Comparison of ENCODE assay signal across 29 mouse cellular contexts in the genomic region with DNA sequence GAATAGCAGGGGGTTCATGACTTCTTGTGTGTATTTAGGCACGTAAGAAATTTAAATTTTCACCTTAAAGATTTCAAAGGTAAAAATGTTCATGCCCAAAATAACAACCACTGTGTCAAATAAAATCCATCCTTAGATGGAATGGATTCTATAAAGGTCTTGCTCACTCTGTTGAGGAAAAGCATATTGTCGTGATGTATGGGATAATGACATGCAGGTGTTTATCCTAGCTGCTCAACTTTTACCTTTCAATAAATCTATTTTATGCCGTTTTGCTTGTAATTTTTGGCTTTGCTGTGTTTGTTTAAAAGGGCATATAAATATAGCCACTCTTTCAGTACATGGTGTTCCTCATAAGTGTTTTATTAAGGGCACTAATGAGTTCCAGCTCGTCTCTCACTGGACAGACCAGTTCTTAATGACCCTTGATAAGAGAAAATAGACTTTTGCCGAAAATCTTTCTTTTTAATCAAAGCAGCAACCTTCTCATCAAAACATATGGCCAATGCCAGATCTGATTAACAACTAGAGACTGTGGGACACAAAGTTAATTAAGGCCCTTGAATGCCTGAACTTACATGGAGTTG.
DNase-seq lines count a peak whose midpoint lies in the region; ATAC-seq and TF ChIP-seq lines count a peak whose summit lies in the region.
"Had no signal": no experiment of that assay in that cellular context is flagged by ENCODE, and none has a peak within 500 bp of the region (broad histone marks: within the 10 kb centered on the region; RNA-seq: fewer than 3 reads in every experiment).

No protein-coding gene starts in this region.

- H3K4me2 ChIP-seq in kidney, embryonic 15.5 days, result no peak overlapping the region
- no peak overlapping the region for H3K4me2 ChIP-seq in kidney, postnatal 0 days (ENCODE audit: low read length)
- no peak overlapping the region for H3K4me2 ChIP-seq in liver, embryonic 11.5 days
- H3K4me2 ChIP-seq: embryonic facial prominence, embryonic 13.5 days; hindbrain, embryonic 15.5 days; limb, embryonic 15.5 days; midbrain, embryonic 15.5 days; neural tube, embryonic 15.5 days had no signal

- H3K27me3 ChIP-seq in kidney, embryonic 15.5 days, result no peaks in the 10 kb centered on the region
- H3K27me3 ChIP-seq in kidney, postnatal 0 days (ENCODE audit: insufficient read depth, low read length), result no peaks in the 10 kb centered on the region
- H3K27me3 ChIP-seq in liver, embryonic 11.5 days (replicated peaks; ENCODE audit: control insufficient read depth, insufficient read depth, low read length), result no peaks in the 10 kb centered on the region
- H3K27me3 ChIP-seq: embryonic facial prominence, embryonic 13.5 days; hindbrain, embryonic 15.5 days; limb, embryonic 15.5 days; midbrain, embryonic 15.5 days; neural tube, embryonic 15.5 days had no signal

- 17% methylated on average over 5 of the region's 5 CpGs for WGBS in kidney, embryonic 15.5 days
- 15% methylated on average over 5 of the region's 5 CpGs for WGBS in kidney, postnatal 0 days
- WGBS in liver, embryonic 11.5 days, result 58% methylated on average over 5 of the region's 5 CpGs

- no peaks in the 10 kb centered on the region for H3K4me1 ChIP-seq in kidney, embryonic 15.5 days
- no peaks in the 10 kb centered on the region for H3K4me1 ChIP-seq in kidney, postnatal 0 days (replicated peaks; ENCODE audit: insufficient read depth, low read length)
- H3K4me1 ChIP-seq in liver, embryonic 11.5 days (replicated peaks; ENCODE audit: control insufficient read depth, insufficient read depth, low read length), result no peaks in the 10 kb centered on the region
- H3K4me1 ChIP-seq: embryonic facial prominence, embryonic 13.5 days; hindbrain, embryonic 10.5 days; hindbrain, embryonic 15.5 days; limb, embryonic 15.5 days; midbrain, embryonic 10.5 days; midbrain, embryonic 15.5 days; neural tube, embryonic 15.5 days had no signal

- H3K9ac ChIP-seq in kidney, embryonic 15.5 days, result no peak overlapping the region
- no peak overlapping the region for H3K9ac ChIP-seq in kidney, postnatal 0 days (ENCODE audit: low read depth, low read length)
- no peak overlapping the region for H3K9ac ChIP-seq in liver, embryonic 11.5 days (ENCODE audit: low read depth, low read length)
- H3K9ac ChIP-seq: embryonic facial prominence, embryonic 13.5 days; hindbrain, embryonic 15.5 days; limb, embryonic 15.5 days; liver, embryonic 14.5 days; midbrain, embryonic 15.5 days; neural tube, embryonic 15.5 days had no signal

- no peaks in the 10 kb centered on the region for H3K9me3 ChIP-seq in kidney, embryonic 15.5 days (replicated peaks)
- H3K9me3 ChIP-seq in kidney, postnatal 0 days (replicated peaks; ENCODE audit: low read length), result no peaks in the 10 kb centered on the region
- no peaks in the 10 kb centered on the region for H3K9me3 ChIP-seq in liver, embryonic 11.5 days (ENCODE audit: control insufficient read depth, low read length)
- H3K9me3 ChIP-seq: embryonic facial prominence, embryonic 13.5 days; hindbrain, embryonic 10.5 days; hindbrain, embryonic 15.5 days; limb, embryonic 15.5 days; midbrain, embryonic 10.5 days; midbrain, embryonic 15.5 days; neural tube, embryonic 15.5 days had no signal

- no peak for TF ChIP-seq CTCF in kidney, postnatal 0 days (IDR thresholded peaks at IDR 0.05; ENCODE audit: low read depth)

- H3K27ac ChIP-seq in kidney, embryonic 15.5 days, result no peak overlapping the region
- H3K27ac ChIP-seq in kidney, postnatal 0 days, result no peak overlapping the region
- no peak overlapping the region for H3K27ac ChIP-seq in liver, embryonic 11.5 days (ENCODE audit: low read depth, low read length)
- H3K27ac ChIP-seq: embryonic facial prominence, embryonic 13.5 days; hindbrain, embryonic 10.5 days; hindbrain, embryonic 15.5 days; limb, embryonic 15.5 days; liver, embryonic 14.5 days; macrophage; midbrain, embryonic 10.5 days; midbrain, embryonic 15.5 days; neural tube, embryonic 15.5 days had no signal

- no peak overlapping the region for H3K4me3 ChIP-seq in kidney, embryonic 15.5 days (replicated peaks)
- H3K4me3 ChIP-seq in kidney, postnatal 0 days (replicated peaks; ENCODE audit: low read depth, low read length), result no peak overlapping the region
- no peak overlapping the region for H3K4me3 ChIP-seq in liver, embryonic 11.5 days (ENCODE audit: low read depth, low read length)
- H3K4me3 ChIP-seq: embryonic facial prominence, embryonic 13.5 days; erythroblast, embryonic 14.5 days; hindbrain, embryonic 10.5 days; hindbrain, embryonic 15.5 days; limb, embryonic 15.5 days; midbrain, embryonic 10.5 days; midbrain, embryonic 15.5 days; neural tube, embryonic 15.5 days had no signal

- no peaks in the 10 kb centered on the region for H3K36me3 ChIP-seq in kidney, embryonic 15.5 days
- H3K36me3 ChIP-seq in kidney, postnatal 0 days (ENCODE audit: insufficient read depth, low read length), result no peaks in the 10 kb centered on the region
- no peaks in the 10 kb centered on the region for H3K36me3 ChIP-seq in liver, embryonic 11.5 days (ENCODE audit: control insufficient read depth, insufficient read depth, low read length)
- H3K36me3 ChIP-seq: embryonic facial prominence, embryonic 13.5 days; G1E; hindbrain, embryonic 10.5 days; hindbrain, embryonic 15.5 days; limb, embryonic 15.5 days; midbrain, embryonic 10.5 days; midbrain, embryonic 15.5 days; neural tube, embryonic 15.5 days had no signal

- peak; percentile 36 for DNase-seq in embryo, embryonic 11 days
- DNase-seq in embryo, embryonic 10 days (ENCODE audit: low spot score), result no peak
- no peak for DNase-seq in kidney, postnatal 4 days
- DNase-seq in kidney, postnatal 0 days (ENCODE audit: low spot score), result peak; percentile 85
- DNase-seq in mesoderm, embryonic 11.5 days (ENCODE audit: low read depth, low spot score), result peak; percentile 31
- DNase-seq in liver, embryonic 11.5 days (ENCODE audit: low spot score), result no peak
- DNase-seq: adrenal gland, postnatal 14 days; cerebellum, adult 11-12 months; cerebellum, adult 9-11 months; heart, postnatal 14 days; lung, adult 2 months; lung, postnatal 10 days; retina, postnatal 1 day; right cerebral cortex, postnatal 14 days; thymus, postnatal 4 days had no signal

- ATAC-seq in kidney, embryonic 15.5 days (replicated peaks; ENCODE audit: low FRiP score), result peak; percentile 62; the same call in 1 of the 2 replicates
- no peak; the same call in 1 of the 2 replicates for ATAC-seq in kidney, postnatal 0 days (replicated peaks; ENCODE audit: low FRiP score, low read depth)
- ATAC-seq in liver, embryonic 11.5 days (replicated peaks; ENCODE audit: low FRiP score), result no peak
- ATAC-seq: forebrain, embryonic 16.5 days; midbrain, embryonic 15.5 days; Patski had no signal

Comparison
In these comparisons a context has a peak if more than half of its experiments do, and no peak if none do; other contexts are left out.
1. DNase-seq: peak in embryo, embryonic 11 days (single experiment), kidney, postnatal 0 days (single experiment) and mesoderm, embryonic 11.5 days (single experiment); none in embryo, embryonic 10 days (single experiment), kidney, postnatal 4 days (0 of 2) and liver, embryonic 11.5 days (single experiment).